Comparison of ENCODE assay signal across 8 mouse cellular contexts in genomic region chr2:151670026-151670967, GRCm38 (mm10). TPM values are rescaled to one million over a fixed set of nuclear protein-coding genes. Genes with fewer than 3 reads are reported as not detected.
DNase-seq lines count a peak whose midpoint lies in the region; ATAC-seq and TF ChIP-seq lines count a peak whose summit lies in the region.

No protein-coding gene starts in this region.

- H3K4me1 ChIP-seq in embryonic facial prominence, embryonic 13.5 days, result no peaks in the 10 kb centered on the region
- 0 out of 2 replicates have a peak, but pooled peaks cover 7% of the 10 kb centered on the region for H3K4me1 ChIP-seq in limb, embryonic 10.5 days

- no peak overlapping the region for H3K27ac ChIP-seq in layer of hippocampus, adult 2 months
- H3K27ac ChIP-seq in embryonic facial prominence, embryonic 13.5 days, result no peak overlapping the region
- no peak overlapping the region for H3K27ac ChIP-seq in limb, embryonic 10.5 days

- H3K27me3 ChIP-seq in embryonic facial prominence, embryonic 13.5 days, result peaks cover 19% of the 10 kb centered on the region
- H3K27me3 ChIP-seq in limb, embryonic 10.5 days (ENCODE audit: low read depth, poor library complexity, severe bottlenecking), result peaks cover 21% of the 10 kb centered on the region

- WGBS in embryonic facial prominence, embryonic 13.5 days, result 37% methylated on average over 48 of the region's 48 CpGs
- WGBS in limb, embryonic 10.5 days, result 34% methylated on average over 48 of the region's 48 CpGs

- no peak overlapping the region for H3K4me2 ChIP-seq in embryonic facial prominence, embryonic 13.5 days

- no peaks in the 10 kb centered on the region for H3K36me3 ChIP-seq in embryonic facial prominence, embryonic 13.5 days
- no peaks in the 10 kb centered on the region for H3K36me3 ChIP-seq in limb, embryonic 10.5 days

- no peak for TF ChIP-seq CTCF in layer of hippocampus, adult 2 months (conservative IDR thresholded peaks at IDR 0.05)

- no peaks in the 10 kb centered on the region for H3K9me3 ChIP-seq in embryonic facial prominence, embryonic 13.5 days
- H3K9me3 ChIP-seq in limb, embryonic 10.5 days (replicated peaks), result no peaks in the 10 kb centered on the region

- ATAC-seq in embryonic facial prominence, embryonic 13.5 days (ENCODE audit: insufficient number of reproducible peaks, insufficient read depth, low FRiP score, low TSS enrichment, low read depth), result peak; percentile 56; the same call in 1 of the 2 replicates
- no peak for ATAC-seq in frontal cortex, adult (ENCODE audit: low TSS enrichment)

- no peak overlapping the region for H3K9ac ChIP-seq in embryonic facial prominence, embryonic 13.5 days

- DNase-seq in layer of hippocampus, adult 2 months (ENCODE audit: low spot score in 2 of 2), result no peak
- DNase-seq in layer of hippocampus, adult 11-12 months (ENCODE audit: low spot score), result no peak
- no peak for DNase-seq in limb, embryonic 10.5 days (ENCODE audit: low spot score)
- peak; percentile 10 for DNase-seq in retina, embryonic 14.5 days (ENCODE audit: low spot score)
- DNase-seq in frontal cortex, postnatal 14 days (ENCODE audit: low spot score in 2 of 2), result no peak
- no peak for DNase-seq in frontal cortex, postnatal 25 days (ENCODE audit: low spot score in 2 of 2)

- H3K4me3 ChIP-seq in layer of hippocampus, adult 2 months, result peak overlapping the region; percentile 41
- no peak overlapping the region for H3K4me3 ChIP-seq in embryonic facial prominence, embryonic 13.5 days
- 0 out of 2 replicates have a peak overlapping the region, but pooled peaks have one; percentile 11 for H3K4me3 ChIP-seq in limb, embryonic 10.5 days

RNA-seq across cellular contexts. Expression of gene Rad21l, which starts 2.0 kb away (rescaled TPM):
- total RNA-seq in layer of hippocampus, adult 2 months (2021), result 1 to 10 TPM; 1.2 to 1.4 TPM
- not detected in 2 replicates for polyA plus RNA-seq in embryonic facial prominence, embryonic 13.5 days (2015; fragmentation: Nextera tagmentation; extraction: Ambion mirVana)
- polyA plus RNA-seq in limb, embryonic 10.5 days (2016; fragmentation: Nextera tagmentation; extraction: Ambion mirVana), result not detected in 2 replicates

RNA-seq across cellular contexts. Expression of gene Tmem74b, which starts 31.5 kb away (rescaled TPM):
- 1 to 10 TPM; 4.5 to 5.3 TPM for total RNA-seq in layer of hippocampus, adult 2 months (2021)
- 3.1 and 4.3 TPM in 2 replicates for polyA plus RNA-seq in embryonic facial prominence, embryonic 13.5 days (2015; fragmentation: Nextera tagmentation; extraction: Ambion mirVana)
- 2.3 and 2.8 TPM in 2 replicates for polyA plus RNA-seq in limb, embryonic 10.5 days (2016; fragmentation: Nextera tagmentation; extraction: Ambion mirVana)

RNA-seq across cellular contexts. Expression of gene Snph, which starts 37.9 kb away (rescaled TPM):
- total RNA-seq in layer of hippocampus, adult 2 months (2021), result 100 to 1,000 TPM; 401 to 415 TPM
- polyA plus RNA-seq in embryonic facial prominence, embryonic 13.5 days (2015; fragmentation: Nextera tagmentation; extraction: Ambion mirVana), result 0.60 and 0.62 TPM in 2 replicates
- 0.14 and 0.30 TPM in 2 replicates for polyA plus RNA-seq in limb, embryonic 10.5 days (2016; fragmentation: Nextera tagmentation; extraction: Ambion mirVana)
